Mouse (Mus musculus): Measurements from ENCODE around the gene Lpar1.

GRCm38 (mm10) chr4:58498734-58499133, 55.0 kb downstream of the Lpar1 start:
- TF ChIP-seq BHLHE40 (IDR thresholded peaks at IDR 0.05; ENCODE audit: borderline replicate concordance, low read depth, low read length) (no peak), ZC3H11A (IDR thresholded peaks at IDR 0.05; ENCODE audit: low read depth, low read length) (no peak), JUND (IDR thresholded peaks at IDR 0.05; ENCODE audit: low read depth, low read length) (no peak), CTCF (IDR thresholded peaks at IDR 0.05 in 2 of 3, conservative IDR thresholded peaks at IDR 0.05 in 1 of 3; ENCODE audit: control insufficient read depth in 1 of 3, insufficient read depth in 1 of 3, low read depth in 2 of 3, low read length in 3 of 3, poor library complexity in 1 of 3, severe bottlenecking in 1 of 3) (no peak), POLR2AphosphoS2 (IDR thresholded peaks at IDR 0.05; ENCODE audit: low read length) (no peak), KAT2A (conservative IDR thresholded peaks at IDR 0.05; ENCODE audit: low read depth, low read length) (no peak), GATA1 (IDR thresholded peaks at IDR 0.05; ENCODE audit: low read depth, low read length) (no peak), MAX (IDR thresholded peaks at IDR 0.05; ENCODE audit: low read length) (no peak)
